Mouse (Mus musculus) neural tube, embryonic 11.5 days (tissue): Measurements from ENCODE around the gene Ube2ql1. TPM values are rescaled to one million over a fixed set of nuclear protein-coding genes. Genes with fewer than 3 reads are reported as not detected.

Source experiments
- ATAC-seq: fragments of 200-750 bp; cut with Nextera tagmentation; 2 replicates; pipeline ENCODE4 v1.8.0; 2017; ENCODE audit warnings: moderate number of reproducible peaks, mild to moderate bottlenecking, moderate TSS enrichment, moderate library complexity; ENCODE audit not compliant: insufficient read depth, low FRiP score, low TSS enrichment
- DNase-seq: peaks from one replicate; pipeline ENCODE4 v3.0.0-alpha.2; 2015; ENCODE audit warnings: low spot score
- H3K27ac ChIP-seq: fragments of 300-500 bp; sonication (generic); 2 replicates; pipeline ENCODE4 v1.5.1; 2014; ENCODE audit warnings: low read depth, mild to moderate bottlenecking, low read length
- H3K27me3 ChIP-seq: fragments of 300-500 bp; sonication (generic); 2 replicates; pipeline ENCODE4 v1.6.1; 2014; ENCODE audit warnings: mild to moderate bottlenecking, low read length, mixed read lengths; ENCODE audit not compliant: control insufficient read depth, insufficient read depth
- H3K36me3 ChIP-seq: fragments of 300-500 bp; sonication (generic); 2 replicates; pipeline ENCODE4 v1.6.1; 2014; ENCODE audit warnings: mild to moderate bottlenecking, low read length, moderate library complexity, mixed read lengths; ENCODE audit not compliant: control insufficient read depth, insufficient read depth
- H3K4me1 ChIP-seq: fragments of 300-500 bp; sonication (generic); 2 replicates; pipeline ENCODE4 v1.6.1; 2014; ENCODE audit warnings: low read length, mixed read lengths; ENCODE audit not compliant: control insufficient read depth, insufficient read depth
- H3K4me2 ChIP-seq: fragments of 300-500 bp; sonication (generic); 2 replicates; pipeline ENCODE4 v1.6.1; 2014; ENCODE audit warnings: low read depth, mild to moderate bottlenecking, moderate library complexity
- H3K4me3 ChIP-seq: fragments of 300-500 bp; sonication (generic); 2 replicates; pipeline ENCODE4 v1.5.1; 2014; ENCODE audit warnings: low read depth, low read length
- H3K9ac ChIP-seq: fragments of 300-500 bp; sonication (generic); 2 replicates; pipeline ENCODE4 v1.6.1; 2014; ENCODE audit warnings: mild to moderate bottlenecking, low read length
- H3K9me3 ChIP-seq: fragments of 300-500 bp; sonication (generic); 2 replicates; pipeline ENCODE4 v1.6.1; 2016; ENCODE audit warnings: low read length; ENCODE audit not compliant: control insufficient read depth
- WGBS: fragments of 180-500 bp; shearing (Covaris S2); extraction: QIAGEN DNeasy Blood & Tissue Kit; methylation state at CpG from one replicate; pipeline ENCODE4 v1.1.7; 2014; 5-methylcytosine and 5-hydroxymethylcytosine counted together
- polyA plus RNA-seq: library from polyadenylated mRNA; unstranded; fragments of >200 nt; fragmentation: Nextera tagmentation; extraction: Ambion mirVana; gene quantifications from 2 replicates; pipeline ENCODE4 v1.2.1, GENCODE M21; 2014

Ube2ql1 gene
- polyA plus RNA-seq, 1 experiment from 2014 or later = 17.2 TPM

DNA sequence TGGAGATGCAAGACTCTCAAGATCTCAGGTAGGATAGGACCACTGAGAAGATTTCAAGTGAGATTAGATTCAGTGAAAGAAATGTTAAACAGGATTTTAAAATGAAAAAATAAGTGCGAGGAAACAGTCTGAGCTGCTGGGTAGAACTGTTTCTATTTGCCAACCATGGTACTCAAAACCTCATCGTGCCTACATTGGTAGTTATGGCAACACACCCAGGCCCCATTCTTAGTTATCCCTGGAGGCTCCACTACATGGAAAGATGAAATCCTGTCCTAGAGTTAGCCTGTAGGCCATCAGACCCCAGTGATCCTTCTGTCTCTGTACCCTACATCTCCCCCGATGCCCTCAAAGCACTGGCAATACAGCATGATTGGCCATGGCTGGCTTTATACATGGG lies 14.3 kb downstream of the Ube2ql1 start:
- no peak overlapping the region for H3K9ac ChIP-seq
- H3K36me3 ChIP-seq = no peaks in the 10 kb centered on the region
- ATAC-seq (no peak), DNase-seq (no peak)
- H3K9me3 ChIP-seq = no peaks in the 10 kb centered on the region
- WGBS = 88% methylated on average over 3 of the region's 3 CpGs
- no peak overlapping the region for H3K4me2 ChIP-seq
- H3K4me1 ChIP-seq = no peaks in the 10 kb centered on the region
- no peaks in the 10 kb centered on the region for H3K27me3 ChIP-seq
- no peak overlapping the region for H3K27ac ChIP-seq
- H3K4me3 ChIP-seq = no peak overlapping the region

DNA sequence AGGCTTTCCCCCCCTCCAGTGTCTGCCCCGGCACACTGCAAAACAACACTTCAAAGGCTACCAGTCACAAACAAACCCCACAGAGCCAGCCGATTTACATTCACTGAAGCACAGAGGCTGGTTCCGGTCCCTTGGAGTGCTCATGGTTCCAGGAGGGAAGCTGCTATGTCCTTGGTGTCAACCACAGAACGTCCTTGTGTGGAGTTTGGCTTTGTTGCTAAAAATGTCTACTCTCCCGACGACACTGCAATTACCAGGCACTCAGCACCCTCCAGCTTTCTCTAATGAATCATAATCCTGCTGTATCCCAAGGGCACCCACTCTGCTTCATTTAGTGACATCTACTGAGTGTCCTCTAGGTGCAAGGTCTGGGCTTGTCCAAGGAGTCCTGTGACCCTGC lies 18.5 kb downstream of the Ube2ql1 start:
- Histone ChIP-seq H3K36me3 (no peaks in the 10 kb centered on the region), H3K9ac (no peak overlapping the region), H3K4me1 (no peaks in the 10 kb centered on the region), H3K4me3 (no peak overlapping the region), H3K27me3 (no peaks in the 10 kb centered on the region), H3K27ac (no peak overlapping the region), H3K9me3 (no peaks in the 10 kb centered on the region), H3K4me2 (no peak overlapping the region)
- ATAC-seq = no peak
- 17% methylated on average over 6 of the region's 6 CpGs for WGBS
- no peak for DNase-seq

DNA sequence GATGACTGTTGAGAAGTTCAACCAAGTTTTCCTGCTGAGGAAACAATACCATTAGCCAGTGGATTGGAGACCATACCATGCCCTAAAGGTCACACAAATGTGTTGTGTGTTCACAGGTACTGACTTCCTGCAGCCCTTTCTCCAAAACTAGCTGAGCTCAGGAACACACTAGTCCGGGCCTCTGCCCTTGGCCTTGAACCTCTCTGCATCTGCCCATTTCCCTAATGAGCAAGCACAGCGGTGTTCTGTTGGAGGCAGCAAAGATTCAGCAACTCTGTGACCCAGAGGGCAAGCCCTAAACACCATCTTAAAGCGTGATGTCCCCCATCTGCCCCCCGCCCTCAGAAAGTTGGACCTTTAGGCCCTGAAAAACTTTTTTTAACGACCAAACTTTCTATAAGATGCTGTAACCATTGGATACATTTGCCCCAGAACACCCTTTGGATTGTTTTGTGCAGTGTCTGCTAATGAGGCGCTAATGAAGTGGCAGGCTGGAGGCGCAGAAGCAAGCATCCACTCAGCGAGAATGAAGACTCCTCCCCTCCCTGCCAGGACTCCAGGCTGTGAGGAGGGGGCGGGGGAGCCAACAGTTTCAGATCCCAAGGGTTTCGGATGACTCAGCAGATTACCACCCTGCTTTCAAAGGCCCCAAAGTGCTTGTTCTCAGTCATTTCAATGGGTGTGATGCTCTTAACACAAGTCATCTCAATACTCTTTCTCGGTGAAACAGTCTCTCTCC lies 21.7 kb downstream of the Ube2ql1 start:
- no peaks in the 10 kb centered on the region for H3K9me3 ChIP-seq
- no peak overlapping the region for H3K27ac ChIP-seq
- WGBS = 11% methylated on average over 11 of the region's 11 CpGs
- H3K36me3 ChIP-seq = no peaks in the 10 kb centered on the region
- no peaks in the 10 kb centered on the region for H3K4me1 ChIP-seq
- no peak overlapping the region for H3K4me3 ChIP-seq
- H3K4me2 ChIP-seq = no peak overlapping the region
- ATAC-seq (no peak), DNase-seq (peak; percentile 23)
- H3K9ac ChIP-seq = no peak overlapping the region
- no peaks in the 10 kb centered on the region for H3K27me3 ChIP-seq

DNA sequence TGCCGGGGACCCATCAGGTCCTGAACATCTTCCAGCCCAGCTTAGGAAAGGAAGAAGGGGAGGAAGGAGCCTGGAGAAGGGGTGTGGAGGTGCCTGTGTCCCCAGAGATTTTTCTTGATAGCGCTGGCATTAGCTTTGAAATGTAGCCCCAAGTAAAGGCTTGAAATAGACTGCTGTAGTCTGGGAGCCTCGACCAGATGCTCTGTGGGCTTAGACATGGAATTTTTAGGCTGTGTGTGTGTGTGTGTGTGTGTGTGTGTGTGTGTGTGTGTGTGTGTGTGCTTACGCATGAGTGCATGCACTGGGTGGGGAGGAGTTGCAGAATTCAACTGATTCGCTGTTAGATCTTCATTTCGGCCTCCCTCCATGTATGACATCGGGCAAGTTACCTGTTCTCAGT lies 31.5 kb downstream of the Ube2ql1 start:
- no peaks in the 10 kb centered on the region for H3K9me3 ChIP-seq
- DNase-seq (no peak), ATAC-seq (no peak)
- H3K27ac ChIP-seq = no peak overlapping the region
- H3K27me3 ChIP-seq = no peaks in the 10 kb centered on the region
- H3K4me2 ChIP-seq = no peak overlapping the region
- H3K4me1 ChIP-seq = no peaks in the 10 kb centered on the region
- H3K9ac ChIP-seq = no peak overlapping the region
- 92% methylated on average over 7 of the region's 7 CpGs for WGBS
- H3K36me3 ChIP-seq = no peaks in the 10 kb centered on the region
- no peak overlapping the region for H3K4me3 ChIP-seq

DNA sequence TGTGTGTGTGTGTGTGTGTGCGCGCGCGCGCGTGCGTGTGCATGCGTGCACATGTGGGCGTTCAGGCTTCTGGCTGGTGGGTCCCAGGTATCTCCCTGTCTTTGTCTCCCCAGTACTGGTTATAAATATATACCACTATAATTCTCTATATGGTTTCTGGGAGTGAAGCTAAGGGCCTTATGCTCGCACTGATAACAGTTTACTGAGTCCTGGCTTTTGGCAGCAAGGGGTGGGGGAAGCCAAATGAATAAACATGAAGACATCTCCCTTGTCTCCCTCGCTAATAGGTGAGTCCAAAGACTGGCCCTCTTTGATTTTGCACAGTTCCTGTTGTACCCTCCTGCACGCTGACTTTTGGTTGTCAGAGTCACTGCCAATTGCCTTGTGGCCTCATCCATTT lies 32.2 kb downstream of the Ube2ql1 start:
- 93% methylated on average over 12 of the region's 12 CpGs for WGBS

DNA sequence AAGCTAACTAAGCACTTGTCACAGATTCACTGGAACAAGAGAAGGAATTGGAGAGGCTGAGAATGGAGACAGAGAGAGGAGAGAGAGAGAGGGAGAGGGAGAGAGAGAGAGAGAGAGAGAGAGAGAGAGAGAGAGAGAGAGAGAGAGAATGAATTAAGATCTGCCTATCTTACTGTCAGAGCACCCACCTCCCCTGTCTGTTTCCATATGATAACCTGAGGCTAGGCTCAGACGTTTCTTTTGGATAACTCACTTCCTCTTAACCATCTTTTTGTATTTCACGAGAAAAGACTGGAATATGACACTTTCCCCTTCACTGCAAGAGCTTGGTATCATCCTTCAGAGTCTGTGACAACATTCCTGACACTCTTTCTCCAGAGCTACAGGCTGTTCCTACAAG lies 32.8 kb downstream of the Ube2ql1 start:
- 55% methylated on average over 2 of the region's 2 CpGs for WGBS
- H3K27me3 ChIP-seq = no peaks in the 10 kb centered on the region

More for the DNA sequence above, 32.2 kb downstream of the Ube2ql1 start:
- Histone ChIP-seq H3K4me3 (no peak overlapping the region), H3K9ac (no peak overlapping the region), H3K36me3 (no peaks in the 10 kb centered on the region), H3K4me1 (no peaks in the 10 kb centered on the region), H3K27ac (no peak overlapping the region), H3K9me3 (no peaks in the 10 kb centered on the region), H3K27me3 (no peaks in the 10 kb centered on the region), H3K4me2 (no peak overlapping the region)
- DNase-seq = no peak
- ATAC-seq = no peak

DNA sequence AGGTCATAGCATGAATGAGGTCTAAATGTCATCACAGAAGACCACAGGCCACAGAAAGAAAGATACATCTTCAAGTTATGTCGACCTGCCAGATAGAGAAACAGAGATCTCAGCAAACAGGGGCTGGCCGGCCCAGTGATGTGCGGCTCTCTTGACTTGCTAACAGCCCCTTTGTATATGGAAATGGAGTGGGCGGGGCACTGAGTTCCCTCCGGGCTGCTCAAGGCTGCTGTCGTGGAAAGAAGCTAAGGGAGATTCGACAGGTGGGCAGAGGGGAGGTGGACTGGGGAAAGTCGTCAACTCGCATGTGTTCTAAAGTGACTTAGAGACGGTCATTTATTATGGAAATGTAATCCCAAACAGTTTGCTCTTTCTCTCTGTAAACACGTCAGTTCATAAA lies 36.2 kb downstream of the Ube2ql1 start:
- WGBS = 13% methylated on average over 11 of the region's 11 CpGs
- Histone ChIP-seq H3K4me2 (no peak overlapping the region), H3K4me3 (no peak overlapping the region), H3K36me3 (no peaks in the 10 kb centered on the region), H3K4me1 (no peaks in the 10 kb centered on the region), H3K27ac (no peak overlapping the region), H3K9ac (no peak overlapping the region), H3K27me3 (no peaks in the 10 kb centered on the region), H3K9me3 (no peaks in the 10 kb centered on the region)
- ATAC-seq (no peak), DNase-seq (no peak)

More for the DNA sequence above, 32.8 kb downstream of the Ube2ql1 start:
- no peaks in the 10 kb centered on the region for H3K9me3 ChIP-seq
- H3K9ac ChIP-seq = no peak overlapping the region
- no peak overlapping the region for H3K27ac ChIP-seq
- H3K4me3 ChIP-seq = no peak overlapping the region
- ATAC-seq (no peak), DNase-seq (no peak)
- H3K36me3 ChIP-seq = no peaks in the 10 kb centered on the region
- H3K4me2 ChIP-seq = no peak overlapping the region
- H3K4me1 ChIP-seq = no peaks in the 10 kb centered on the region

DNA sequence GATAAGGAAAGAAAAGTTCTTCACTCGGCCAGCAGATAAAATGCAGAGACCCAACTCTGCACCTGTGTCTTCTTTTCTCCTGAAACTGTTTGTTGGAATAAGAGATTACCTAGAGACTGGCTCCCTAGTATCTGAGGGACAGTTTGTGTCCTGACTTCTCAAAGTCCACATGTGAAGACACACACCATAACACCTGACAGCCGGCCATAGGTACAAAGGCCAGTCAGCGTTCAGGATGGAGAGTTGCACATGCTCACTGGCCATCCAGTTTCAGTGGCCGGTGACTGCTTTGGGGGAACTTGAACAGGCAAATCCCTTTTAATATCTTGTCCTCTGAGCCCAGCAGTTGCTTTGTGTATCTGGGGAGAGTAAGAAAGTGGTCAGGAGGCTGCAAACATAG lies 38.3 kb downstream of the Ube2ql1 start:
- no peak overlapping the region for H3K9ac ChIP-seq
- ATAC-seq (no peak), DNase-seq (no peak)
- WGBS = 85% methylated on average over 4 of the region's 4 CpGs
- no peaks in the 10 kb centered on the region for H3K36me3 ChIP-seq
- H3K9me3 ChIP-seq = no peaks in the 10 kb centered on the region
- no peaks in the 10 kb centered on the region for H3K27me3 ChIP-seq
- H3K4me2 ChIP-seq = no peak overlapping the region
- no peak overlapping the region for H3K27ac ChIP-seq
- H3K4me3 ChIP-seq = no peak overlapping the region
- no peaks in the 10 kb centered on the region for H3K4me1 ChIP-seq

DNA sequence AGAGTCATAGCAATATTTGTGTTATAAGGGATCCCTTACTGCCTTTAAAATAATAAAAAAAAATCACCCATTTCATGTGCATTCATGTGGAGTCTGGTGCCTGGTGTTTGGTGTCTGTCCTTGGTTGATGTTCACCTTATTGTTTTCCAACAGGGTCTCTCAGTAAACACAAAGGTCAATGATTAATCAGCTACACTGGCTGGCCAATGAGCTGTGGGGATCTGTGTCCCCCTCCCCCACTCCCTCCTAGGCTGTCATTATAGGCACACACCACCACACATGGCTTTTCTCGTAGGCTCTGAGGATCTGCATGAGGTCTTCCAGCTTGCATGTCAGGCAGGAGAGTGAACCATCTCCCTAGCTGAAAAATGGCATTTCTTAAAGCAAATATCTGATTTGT lies 38.9 kb downstream of the Ube2ql1 start:
- H3K9ac ChIP-seq = no peak overlapping the region
- WGBS = 20% methylated on average over 1 of the region's 1 CpGs

More for the DNA sequence above, 38.9 kb downstream of the Ube2ql1 start:
- Histone ChIP-seq H3K4me2 (no peak overlapping the region), H3K9me3 (no peaks in the 10 kb centered on the region), H3K27ac (no peak overlapping the region), H3K4me3 (no peak overlapping the region), H3K36me3 (no peaks in the 10 kb centered on the region), H3K4me1 (no peaks in the 10 kb centered on the region), H3K27me3 (no peaks in the 10 kb centered on the region)
- ATAC-seq = no peak
- DNase-seq = no peak
